Mouse (Mus musculus) retina, postnatal 7 days (tissue): ENCODE measurements around the gene Rbms3.

ENCODE experiments used
- DNase-seq: peaks from one replicate; pipeline ENCODE4 v3.0.0-alpha.2; 2012; ENCODE audit warnings: low read depth, low spot score

Gene Rbms3

DNA sequence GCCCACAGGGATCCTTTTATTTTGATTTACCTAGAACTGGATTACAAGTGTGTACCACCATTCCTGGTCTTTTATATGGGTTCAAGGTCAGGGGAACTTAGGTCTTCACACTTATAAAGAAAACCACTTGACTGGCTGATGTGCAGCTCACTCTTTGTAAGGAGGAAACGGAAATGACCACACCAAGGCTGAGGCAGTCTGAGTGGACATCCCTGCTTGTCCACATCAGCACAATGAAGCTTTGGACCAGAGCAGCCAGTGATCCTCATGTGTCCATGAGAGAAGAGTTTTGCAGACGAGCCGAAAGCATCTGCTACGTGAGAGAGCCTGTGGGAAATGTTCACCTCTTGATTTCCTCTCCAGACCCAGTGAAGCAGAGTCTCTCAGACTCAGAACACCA is 521.8 kb downstream of the Rbms3 start:
- DNase-seq = no peak

GRCm38 (mm10) chr9:117102198-117102930 is 527.3 kb downstream of the Rbms3 start:
- no peak for DNase-seq

DNA sequence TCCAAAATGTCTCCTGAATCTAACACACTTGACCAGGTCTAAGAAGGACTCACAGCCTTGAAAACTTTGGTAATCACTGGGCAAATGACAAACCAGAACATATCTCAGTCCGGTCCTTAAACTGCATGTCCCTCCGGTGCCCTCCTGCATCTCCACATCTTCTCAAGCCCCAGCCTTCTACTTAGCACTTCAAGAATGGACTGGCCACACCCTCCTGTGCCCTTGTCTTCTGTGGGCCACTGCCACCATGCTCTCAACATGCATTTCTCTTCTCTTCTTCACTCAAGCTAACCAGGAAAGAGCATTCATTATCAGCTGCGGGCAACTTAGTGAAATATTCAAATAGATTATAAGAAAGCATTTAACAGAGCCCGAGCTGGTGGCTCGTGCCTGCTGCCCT is 529.5 kb downstream of the Rbms3 start:
- DNase-seq = no peak

GRCm38 (mm10) chr9:117093551-117093950 is 536.2 kb downstream of the Rbms3 start:
- no peak for DNase-seq

DNA sequence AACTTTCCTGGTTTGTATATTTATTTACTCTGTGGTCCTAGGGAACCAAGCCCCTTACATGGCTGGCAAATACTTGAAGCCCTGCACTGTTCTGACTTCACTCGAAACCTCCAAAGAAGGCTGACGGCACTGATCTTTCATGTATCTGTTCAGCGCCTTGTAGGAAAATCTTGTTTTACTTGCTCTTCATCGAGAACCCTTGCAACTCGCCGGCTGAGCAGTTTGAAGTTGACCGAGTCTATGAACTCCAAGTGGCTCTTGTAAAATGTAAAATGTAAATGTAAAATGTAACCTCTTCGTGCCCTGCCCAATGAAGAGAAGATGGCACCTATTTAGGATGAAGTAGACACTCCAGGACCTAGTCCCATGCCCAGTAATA is 537.5 kb downstream of the Rbms3 start:
- DNase-seq = no peak

GRCm38 (mm10) chr9:117091253-117092176 is 538.2 kb downstream of the Rbms3 start:
- DNase-seq = no peak

GRCm38 (mm10) chr9:117089409-117090147 is 540.1 kb downstream of the Rbms3 start:
- no peak for DNase-seq

GRCm38 (mm10) chr9:117088309-117088708 is 541.4 kb downstream of the Rbms3 start:
- DNase-seq = no peak

DNA sequence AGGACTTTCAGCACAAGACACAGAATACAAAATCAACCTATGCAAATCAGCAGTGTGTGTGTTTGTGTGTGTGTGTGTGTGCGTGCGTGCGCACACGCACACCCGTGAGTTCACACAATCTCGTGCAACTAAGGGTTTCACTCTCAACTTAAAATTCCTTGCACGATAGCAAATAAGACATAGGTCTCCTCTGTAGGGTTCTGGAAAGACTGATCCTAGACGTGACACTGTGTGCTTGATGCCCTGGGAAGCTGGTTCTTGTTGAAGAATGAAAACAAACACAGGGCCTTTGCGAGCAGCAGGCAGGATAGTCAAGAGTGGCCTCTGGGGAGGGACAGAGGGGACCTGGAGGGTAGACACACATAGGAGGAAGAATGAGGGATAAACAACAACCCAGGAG is 544.0 kb downstream of the Rbms3 start:
- DNase-seq = no peak

DNA sequence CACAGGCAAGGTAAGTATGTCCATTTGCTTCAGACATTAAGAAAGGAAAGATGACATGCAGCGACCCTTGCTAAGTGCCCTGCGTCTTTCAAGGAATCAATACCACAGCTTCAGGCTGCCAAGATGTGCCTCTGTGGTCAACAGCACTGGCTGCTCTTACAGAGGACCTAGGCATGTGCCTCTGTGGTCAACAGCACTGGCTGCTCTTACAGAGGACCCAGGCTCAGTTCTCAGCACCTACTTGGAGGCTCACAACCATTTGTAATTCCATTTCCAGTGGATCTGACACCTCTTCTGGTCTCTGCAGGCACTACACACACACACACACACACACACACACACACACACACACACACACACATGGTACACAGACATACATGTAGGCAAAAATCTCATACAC is 545.2 kb downstream of the Rbms3 start:
- no peak for DNase-seq

DNA sequence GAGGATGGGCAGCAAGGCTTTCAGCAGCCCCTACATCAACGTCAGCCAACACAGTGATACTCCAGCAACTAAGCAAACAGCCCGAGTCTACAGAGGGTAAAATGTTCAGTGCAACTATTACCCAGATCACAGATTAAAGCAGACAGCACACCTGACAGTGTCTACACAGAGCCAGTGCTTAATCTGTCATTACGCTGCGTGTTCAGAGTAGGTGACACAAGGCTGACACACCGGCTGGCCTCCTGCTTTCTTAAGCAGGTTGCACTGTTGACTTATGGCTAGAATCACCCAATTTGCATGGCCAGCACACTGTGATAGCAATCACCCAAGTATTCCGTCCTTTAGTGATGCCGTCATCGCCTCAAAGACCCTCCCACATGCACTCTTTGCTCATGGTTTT is 550.2 kb downstream of the Rbms3 start:
- no peak for DNase-seq

- no peak for DNase-seq
Measured at GRCm38 (mm10) chr9:117077548-117077947, 552.2 kb downstream of the Rbms3 start.

- no peak for DNase-seq
Measured at GRCm38 (mm10) chr9:117076785-117077184, 552.9 kb downstream of the Rbms3 start.

DNA sequence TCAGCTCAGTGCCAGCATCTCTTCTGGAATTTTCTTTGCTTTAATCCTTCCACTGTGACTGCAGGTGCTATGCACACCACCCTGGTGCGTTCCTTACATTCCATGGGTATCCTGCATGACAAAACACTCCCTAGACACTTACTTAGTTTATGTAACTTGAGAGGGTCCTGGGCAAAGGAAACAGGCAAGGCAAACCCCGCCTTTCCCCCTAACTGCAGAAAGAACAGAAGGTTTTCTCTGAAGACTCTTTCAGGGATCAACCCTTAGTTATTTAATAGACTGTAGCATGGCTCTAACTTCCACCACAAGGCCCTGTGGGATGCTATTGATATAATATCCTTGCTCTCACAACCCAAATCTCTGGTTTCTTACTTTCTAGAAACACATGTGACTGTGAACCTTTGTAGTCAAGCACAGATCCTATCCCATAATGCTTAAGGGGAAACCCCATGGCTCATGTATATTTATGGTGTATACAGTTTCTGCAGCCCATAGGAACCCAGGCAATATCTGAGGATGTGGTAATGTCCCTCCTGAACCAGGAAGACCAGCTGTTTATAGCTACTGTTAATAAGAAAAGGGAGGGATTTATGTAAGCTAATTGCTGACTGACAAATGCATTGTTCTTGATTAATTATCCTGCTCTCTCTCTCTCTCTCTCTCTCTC is 557.1 kb downstream of the Rbms3 start:
- DNase-seq = no peak

GRCm38 (mm10) chr9:117070616-117071015 is 559.1 kb downstream of the Rbms3 start:
- DNase-seq = no peak

- no peak for DNase-seq
Measured at GRCm38 (mm10) chr9:117069232-117069631, 560.5 kb downstream of the Rbms3 start.

DNA sequence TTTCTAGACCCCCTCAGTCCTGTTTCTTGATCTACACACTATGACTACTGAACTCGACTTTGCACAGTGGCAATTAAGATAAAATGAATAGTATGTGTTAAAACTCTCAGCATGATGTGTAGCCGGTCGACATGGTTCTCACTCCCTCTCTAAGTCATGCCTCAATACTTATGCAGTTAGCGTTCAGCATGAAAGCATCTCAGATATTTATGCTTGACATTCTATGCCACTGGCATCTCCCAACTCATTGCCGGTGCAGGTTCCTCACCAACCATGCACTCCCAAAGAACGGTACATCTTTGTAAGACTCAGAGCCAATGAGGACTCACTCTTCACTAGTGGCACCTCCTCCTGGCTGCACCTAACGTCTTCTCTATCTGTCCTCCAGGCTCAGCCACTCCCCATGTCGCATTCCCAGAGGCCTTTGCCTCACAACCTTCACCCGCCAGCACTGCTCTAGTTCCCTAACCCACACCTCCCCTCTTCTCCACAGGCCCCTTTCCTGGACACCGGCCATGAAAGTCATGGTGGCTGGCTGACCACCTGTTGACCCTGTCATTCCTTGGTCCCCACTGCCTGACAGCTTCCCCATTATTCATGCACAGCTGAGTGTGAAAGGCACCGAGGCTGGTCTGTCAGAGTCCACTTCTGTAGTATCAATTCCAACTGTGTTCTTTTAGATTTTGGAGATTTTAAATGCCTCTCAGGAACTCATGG is 561.9 kb downstream of the Rbms3 start:
- DNase-seq = no peak

DNA sequence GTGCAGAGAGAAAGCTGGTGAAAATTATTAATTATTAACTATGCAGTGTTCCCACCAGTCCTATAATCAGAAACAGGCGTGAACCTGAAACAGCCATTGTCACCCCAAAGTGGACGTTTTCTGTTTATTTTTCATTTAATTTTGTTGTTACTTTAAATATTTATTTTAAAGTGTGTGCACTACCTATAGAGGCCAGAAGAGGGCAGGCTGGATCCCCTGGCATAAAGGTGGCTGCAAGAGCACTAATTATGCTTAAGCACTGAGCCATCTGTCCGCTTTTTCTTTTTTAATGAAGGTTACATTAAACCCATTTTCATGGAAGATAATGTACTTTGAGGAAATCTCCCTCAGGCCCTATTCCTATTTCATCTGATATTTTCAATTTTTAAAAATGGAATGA is 563.2 kb downstream of the Rbms3 start:
- no peak for DNase-seq

- DNase-seq = no peak
Measured at GRCm38 (mm10) chr9:117065601-117066000, 564.1 kb downstream of the Rbms3 start.

DNA sequence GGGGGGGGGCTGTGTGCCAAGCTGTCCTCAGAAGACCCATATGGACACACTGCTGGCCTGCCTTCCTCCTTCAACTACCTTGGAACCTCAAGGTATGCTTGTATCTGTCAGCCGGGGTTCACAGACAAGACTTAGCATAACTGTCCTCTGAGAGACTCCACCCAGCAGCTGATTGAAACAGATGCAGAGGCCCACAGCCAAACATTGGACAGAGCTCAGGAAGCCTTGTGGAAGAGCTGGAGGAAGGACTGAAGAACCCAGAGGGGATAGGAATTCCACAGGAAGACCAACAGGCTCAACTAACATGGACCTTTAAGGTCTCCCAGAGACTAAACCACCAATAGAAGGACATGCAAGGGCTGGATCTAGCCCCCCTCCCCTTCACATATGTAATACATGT is 570.1 kb downstream of the Rbms3 start:
- no peak for DNase-seq

- no peak for DNase-seq
Measured at GRCm38 (mm10) chr9:117059135-117059534, 570.6 kb downstream of the Rbms3 start.
